Mouse (Mus musculus) lung, postnatal 0 days (tissue): Measurements from ENCODE around the gene Zfp28. TPM values are rescaled to one million over a fixed set of nuclear protein-coding genes. Genes with fewer than 3 reads are reported as not detected.
A peak's percentile ranks its signal among the peaks of the same experiment; 100 is the strongest.

ENCODE experiments used
- ATAC-seq: fragments of 200-750 bp; cut with Nextera tagmentation; 2 replicates; pipeline ENCODE4 v1.8.0; 2017; ENCODE audit warnings: moderate library complexity
- DNase-seq: peaks from one replicate; pipeline ENCODE4 v3.0.0-alpha.2; 2016; ENCODE audit warnings: low spot score
- H3K27ac ChIP-seq: fragments of 300-500 bp; sonication (generic); 2 replicates; pipeline ENCODE4 v1.5.1; 2014; ENCODE audit warnings: antibody characterized with exemption, mild to moderate bottlenecking, low read length, mixed read lengths
- H3K27me3 ChIP-seq: fragments of 300-500 bp; sonication (generic); replicated peaks from 2 replicates; pipeline ENCODE4 v1.6.1; 2014; ENCODE audit warnings: low read length, mixed read lengths; ENCODE audit not compliant: insufficient read depth
- H3K36me3 ChIP-seq: fragments of 300-500 bp; sonication (generic); 2 replicates; pipeline ENCODE4 v1.6.1; 2014; ENCODE audit warnings: low read length, mixed read lengths; ENCODE audit not compliant: insufficient read depth
- H3K4me1 ChIP-seq: fragments of 300-500 bp; sonication (generic); 2 replicates; pipeline ENCODE4 v1.6.1; 2014; ENCODE audit warnings: antibody characterized with exemption, low read depth, low read length, mixed read lengths; ENCODE audit not compliant: insufficient read depth
- H3K4me2 ChIP-seq: fragments of 300-500 bp; sonication (generic); replicated peaks from 2 replicates; pipeline ENCODE4 v1.6.1; 2014; ENCODE audit warnings: low read depth, mild to moderate bottlenecking, low read length, moderate library complexity, mixed read lengths
- H3K4me3 ChIP-seq: fragments of 300-500 bp; sonication (generic); 2 replicates; pipeline ENCODE4 v1.5.1; 2014; ENCODE audit warnings: low read depth, low read length
- H3K9ac ChIP-seq: fragments of 300-500 bp; sonication (generic); replicated peaks from 2 replicates; pipeline ENCODE4 v1.6.1; 2014; ENCODE audit warnings: low read depth, mild to moderate bottlenecking
- H3K9me3 ChIP-seq: fragments of 300-500 bp; sonication (generic); 2 replicates; pipeline ENCODE4 v1.6.1; 2016; ENCODE audit warnings: low read length, mixed read lengths
- CTCF ChIP-seq: IDR thresholded peaks from 2 replicates; pipeline ENCODE4 v1.5.1; 2016; ENCODE audit warnings: antibody characterized with exemption, mild to moderate bottlenecking
- EP300 ChIP-seq: IDR thresholded peaks from 2 replicates; pipeline ENCODE4 v1.6.1; 2016; ENCODE audit warnings: antibody characterized with exemption, mild to moderate bottlenecking, control low read depth
- WGBS: fragments of 180-500 bp; shearing (Covaris S2); extraction: QIAGEN DNeasy Blood & Tissue Kit; methylation state at CpG from one replicate; pipeline ENCODE4 v1.1.7; 2014; 5-methylcytosine and 5-hydroxymethylcytosine counted together
- polyA plus RNA-seq: library from polyadenylated mRNA; unstranded; fragments of >200 nt; fragmentation: Nextera tagmentation; extraction: Ambion mirVana; gene quantifications from 2 replicates; pipeline ENCODE4 v1.2.1, GENCODE M21; 2015

Zfp28 gene
- 5.0 and 5.3 TPM in 2 replicates for polyA plus RNA-seq

- peak; percentile 97 for DNase-seq
- H3K9ac ChIP-seq = peak within 1 kb of the TSS; percentile 39; the same call in 1 of the 2 replicates
- peak within 1 kb of the TSS; percentile 21; the same call in 1 of the 2 replicates for H3K27ac ChIP-seq
- WGBS = 0% methylated on average over 27 of the region's 28 CpGs
- peak; percentile 98 for ATAC-seq
- H3K4me1 ChIP-seq = peaks cover 4% of the 10 kb centered on the region; the same call in 1 of the 2 replicates
- peak; percentile 68 for TF ChIP-seq CTCF
- no peak for TF ChIP-seq EP300
- peak within 1 kb of the TSS; percentile 52 for H3K4me3 ChIP-seq
- H3K4me2 ChIP-seq = peak within 1 kb of the TSS; percentile 76
- H3K36me3 ChIP-seq = no peaks in the 10 kb centered on the region
- H3K9me3 ChIP-seq = no peaks in the 10 kb centered on the region
- no peaks in the 10 kb centered on the region for H3K27me3 ChIP-seq
Measured at GRCm38 (mm10) chr7:6383044-6383455, at the start of gene Zfp28. TSS of gene Zfp28 (plus strand) at chr7:6383295.

GRCm38 (mm10) chr7:6339865-6340264, 43.2 kb upstream of the Zfp28 start:
- no peak overlapping the region for H3K27ac ChIP-seq
- no peak overlapping the region for H3K4me3 ChIP-seq
- DNase-seq (no peak), ATAC-seq (no peak)
- no peaks in the 10 kb centered on the region for H3K36me3 ChIP-seq
- H3K4me1 ChIP-seq = no peaks in the 10 kb centered on the region
- H3K9me3 ChIP-seq = no peaks in the 10 kb centered on the region
- no peak overlapping the region for H3K9ac ChIP-seq
- 74% methylated on average over 5 of the region's 5 CpGs for WGBS
- H3K4me2 ChIP-seq = no peak overlapping the region
- H3K27me3 ChIP-seq = no peaks in the 10 kb centered on the region
- TF ChIP-seq CTCF (no peak), EP300 (no peak)

- no peak within 1 kb of the TSS for H3K27ac ChIP-seq
- no peak for TF ChIP-seq EP300
- no peak for TF ChIP-seq CTCF
- under 1% methylated on average over 26 of the region's 26 CpGs for WGBS
- no peaks in the 10 kb centered on the region for H3K9me3 ChIP-seq
- H3K4me1 ChIP-seq = no peaks in the 10 kb centered on the region
- H3K4me2 ChIP-seq = peak within 1 kb of the TSS; percentile 68
- DNase-seq = peak; percentile 38
- H3K9ac ChIP-seq = peak within 1 kb of the TSS; percentile 39; the same call in 1 of the 2 replicates
- peak; percentile 70 for ATAC-seq
- H3K36me3 ChIP-seq = no peaks in the 10 kb centered on the region
- peak within 1 kb of the TSS; percentile 59 for H3K4me3 ChIP-seq
- no peaks in the 10 kb centered on the region for H3K27me3 ChIP-seq
Measured at GRCm38 (mm10) chr7:6343501-6344071, 39.5 kb upstream of the Zfp28 start, which contains the start of gene Gm3854. TSS of gene Gm3854 (plus strand) at chr7:6343759.

GRCm38 (mm10) chr7:6344124-6344523, 39.0 kb upstream of the Zfp28 start:
- peak overlapping the region; percentile 68 for H3K4me2 ChIP-seq
- H3K36me3 ChIP-seq = no peaks in the 10 kb centered on the region
- DNase-seq = no peak
- H3K9ac ChIP-seq = 0 out of 2 replicates have a peak overlapping the region, but pooled peaks have one; percentile 39
- H3K27me3 ChIP-seq = no peaks in the 10 kb centered on the region
- no peak for TF ChIP-seq EP300
- no peak for TF ChIP-seq CTCF
- no peaks in the 10 kb centered on the region for H3K4me1 ChIP-seq
- H3K27ac ChIP-seq = no peak overlapping the region
- WGBS = 30% methylated on average over 10 of the region's 10 CpGs
- H3K4me3 ChIP-seq = peak overlapping the region; percentile 59
- H3K9me3 ChIP-seq = no peaks in the 10 kb centered on the region
- ATAC-seq = no peak

- Histone ChIP-seq H3K9ac (no peak overlapping the region), H3K4me2 (no peak overlapping the region), H3K4me1 (peaks cover 3% of the 10 kb centered on the region; the same call in 1 of the 2 replicates), H3K27ac (no peak overlapping the region), H3K9me3 (no peaks in the 10 kb centered on the region), H3K36me3 (no peaks in the 10 kb centered on the region), H3K4me3 (no peak overlapping the region), H3K27me3 (no peaks in the 10 kb centered on the region)
- DNase-seq (no peak), ATAC-seq (no peak)
- WGBS = 43% methylated on average over 2 of the region's 2 CpGs
- TF ChIP-seq EP300 = no peak
- no peak for TF ChIP-seq CTCF
Measured at GRCm38 (mm10) chr7:6358121-6358520, 25.0 kb upstream of the Zfp28 start.

- Histone ChIP-seq H3K27ac (no peak overlapping the region), H3K9me3 (no peaks in the 10 kb centered on the region), H3K4me3 (no peak overlapping the region), H3K9ac (no peak overlapping the region), H3K4me1 (peaks cover 7% of the 10 kb centered on the region; the same call in 1 of the 2 replicates), H3K36me3 (no peaks in the 10 kb centered on the region), H3K4me2 (no peak overlapping the region), H3K27me3 (no peaks in the 10 kb centered on the region)
- peak; percentile 85 for DNase-seq
- ATAC-seq = no peak
- WGBS = 48% methylated on average over 10 of the region's 10 CpGs
- peak; percentile 77 for TF ChIP-seq CTCF
- TF ChIP-seq EP300 = no peak
Measured at GRCm38 (mm10) chr7:6358937-6359590, 24.0 kb upstream of the Zfp28 start.
